Comparison of ENCODE assay signal across 16 mouse cellular contexts in the genomic region with DNA sequence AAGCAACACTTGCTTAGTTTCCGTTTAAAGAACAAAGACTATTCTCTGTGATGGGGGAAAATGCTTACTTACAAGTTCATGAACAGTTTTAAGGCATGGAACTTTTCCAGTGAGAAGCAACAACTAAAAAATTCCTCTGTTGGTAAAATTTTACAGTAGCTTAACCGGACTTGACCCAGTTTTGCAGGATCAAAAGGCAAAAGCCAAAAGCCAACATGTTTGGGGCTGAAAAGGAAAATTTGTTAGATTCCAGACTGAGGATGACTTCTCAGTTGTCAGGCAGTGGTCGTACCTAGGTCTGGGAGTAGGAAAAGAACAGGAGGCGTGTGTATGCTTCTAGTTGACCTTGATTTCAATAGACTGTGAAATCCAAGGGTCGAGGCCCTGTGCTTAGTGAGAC. TPM values are rescaled to one million over a fixed set of nuclear protein-coding genes. Genes with fewer than 3 reads are reported as not detected.
"Had no signal": no experiment of that assay in that cellular context is flagged by ENCODE, and none has a peak within 500 bp of the region (broad histone marks: within the 10 kb centered on the region; RNA-seq: fewer than 3 reads in every experiment).

No protein-coding gene starts in this region.

- ATAC-seq: lung, postnatal 0 days; midbrain, embryonic 13.5 days; midbrain, embryonic 15.5 days had no signal

- H3K4me2 ChIP-seq: lung, embryonic 15.5 days; midbrain, embryonic 11.5 days; midbrain, embryonic 13.5 days; midbrain, embryonic 15.5 days; neural tube, embryonic 12.5 days; stomach, embryonic 15.5 days had no signal

- H3K9ac ChIP-seq: lung, embryonic 15.5 days; midbrain, embryonic 13.5 days; midbrain, embryonic 15.5 days; neural tube, embryonic 12.5 days; stomach, embryonic 15.5 days had no signal

- DNase-seq: lung, postnatal 14 days; lung, postnatal 36 days; right cerebral cortex, postnatal 14 days; thymus, adult 2 months; thymus, postnatal 25 days; thymus, postnatal 4 days had no signal

- H3K36me3 ChIP-seq: lung, embryonic 15.5 days; midbrain, embryonic 13.5 days; midbrain, embryonic 15.5 days; neural tube, embryonic 12.5 days; stomach, embryonic 15.5 days had no signal

- H3K27ac ChIP-seq: lung, embryonic 15.5 days; macrophage; midbrain, embryonic 13.5 days; midbrain, embryonic 15.5 days; neural tube, embryonic 12.5 days; stomach, embryonic 15.5 days; stomach, postnatal 0 days had no signal

- H3K27me3 ChIP-seq: lung, embryonic 15.5 days; midbrain, embryonic 13.5 days; midbrain, embryonic 15.5 days; neural tube, embryonic 12.5 days; stomach, embryonic 15.5 days had no signal

- H3K4me3 ChIP-seq: lung, embryonic 15.5 days; megakaryocyte, embryonic 14.5 days; midbrain, embryonic 13.5 days; midbrain, embryonic 15.5 days; neural tube, embryonic 12.5 days; stomach, embryonic 15.5 days had no signal

- H3K4me1 ChIP-seq: lung, embryonic 15.5 days; megakaryocyte, embryonic 14.5 days; midbrain, embryonic 13.5 days; midbrain, embryonic 15.5 days; neural tube, embryonic 12.5 days; stomach, embryonic 15.5 days had no signal

- H3K9me3 ChIP-seq: lung, embryonic 15.5 days; megakaryocyte, embryonic 14.5 days; midbrain, embryonic 13.5 days; midbrain, embryonic 15.5 days; neural tube, embryonic 12.5 days; stomach, embryonic 15.5 days had no signal

RNA-seq across cellular contexts. Expression of a gene that starts 31.3 kb away (rescaled TPM):
- polyA plus RNA-seq: macrophage had no signal

RNA-seq across cellular contexts. Expression of a gene that starts 31.4 kb away (rescaled TPM):
- polyA plus RNA-seq: macrophage had no signal
